Mouse (Mus musculus) lung, adult 2 months (tissue): Measurements from ENCODE around the gene Zfp382.

Experiments used
- CTCF ChIP-seq: fragments of 200-500 bp; IDR thresholded peaks from 2 replicates; pipeline ENCODE4 v1.5.1; 2011; ENCODE audit warnings: mild to moderate bottlenecking, low read length, control low read depth; ENCODE audit not compliant: insufficient read depth
- POLR2A ChIP-seq: fragments of 200-500 bp; IDR thresholded peaks from 2 replicates; pipeline ENCODE4 v1.6.1; 2011; ENCODE audit warnings: low read depth, mild to moderate bottlenecking, control low read depth, low read length, borderline replicate concordance; ENCODE audit errors: extremely low read depth

DNA sequence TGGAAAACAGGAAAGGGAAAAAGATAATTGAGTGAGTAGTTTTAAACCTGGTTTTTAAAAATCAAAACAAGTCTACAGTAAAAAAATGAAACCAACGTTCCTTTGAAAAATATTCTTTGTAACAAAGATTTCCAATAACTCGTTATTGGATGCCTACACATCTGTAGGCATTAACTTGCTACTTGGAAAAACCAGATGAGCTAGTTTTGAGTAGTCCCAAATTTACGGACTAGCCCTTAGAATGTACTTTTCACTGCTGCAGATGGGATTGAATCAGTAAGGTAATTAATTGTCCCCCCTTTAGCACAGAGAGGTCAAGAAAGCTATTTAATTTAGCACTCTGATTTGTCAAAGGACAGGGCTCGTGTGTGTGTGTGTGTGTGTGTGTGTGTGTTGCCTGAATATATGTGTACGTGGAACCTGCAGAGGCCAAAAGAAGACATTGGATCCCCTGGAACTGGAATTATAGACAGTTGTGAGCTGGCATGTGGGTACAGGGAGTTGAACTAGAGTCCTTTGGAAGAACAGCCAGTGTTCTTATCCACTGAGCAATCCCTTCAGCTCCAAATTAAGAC lies 26.1 kb upstream of the Zfp382 start:
- no peak for TF ChIP-seq POLR2A
- TF ChIP-seq CTCF, result no peak
